Mouse (Mus musculus): ENCODE measurements at regions not wholly inside any gene's neighbourhood (a gene's known extent, or its start where the extent isn't known, plus 50 kb on each side); places are given as distances from the start of the nearest gene placed in this dataset.

GRCm38 (mm10) chr5:75880088-75880684, 98.1 kb downstream of the Kdr start:
- DNase-seq (ENCODE audit: extremely low spot score in 1 of 2, low spot score in 1 of 2), result no peak

DNA sequence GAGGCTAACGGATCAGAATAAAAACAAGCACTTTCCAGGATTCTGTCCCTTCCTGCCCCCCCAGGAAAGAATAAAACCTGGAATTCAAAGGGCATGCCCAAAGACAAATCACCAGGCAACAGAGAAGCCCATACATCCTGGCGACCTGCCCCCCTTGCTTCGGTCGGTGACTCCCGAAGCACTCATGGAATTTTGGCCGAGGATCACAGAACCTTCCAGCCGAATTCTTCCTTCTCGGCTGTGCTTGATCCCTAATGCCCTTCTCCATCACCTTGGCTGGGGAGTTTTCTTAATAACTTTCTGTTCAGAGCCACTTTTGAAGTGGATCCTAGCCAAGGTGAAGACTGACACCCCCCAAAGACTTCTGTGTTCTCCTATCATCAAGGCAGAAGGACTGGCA, 99.9 kb downstream of the Kdr start:
- no peak for DNase-seq (ENCODE audit: extremely low spot score in 1 of 2, low spot score in 1 of 2)

GRCm38 (mm10) chr5:75877609-75877971, 100.7 kb downstream of the Kdr start:
- no peak for DNase-seq (ENCODE audit: extremely low spot score in 1 of 2, low spot score in 1 of 2)

DNA sequence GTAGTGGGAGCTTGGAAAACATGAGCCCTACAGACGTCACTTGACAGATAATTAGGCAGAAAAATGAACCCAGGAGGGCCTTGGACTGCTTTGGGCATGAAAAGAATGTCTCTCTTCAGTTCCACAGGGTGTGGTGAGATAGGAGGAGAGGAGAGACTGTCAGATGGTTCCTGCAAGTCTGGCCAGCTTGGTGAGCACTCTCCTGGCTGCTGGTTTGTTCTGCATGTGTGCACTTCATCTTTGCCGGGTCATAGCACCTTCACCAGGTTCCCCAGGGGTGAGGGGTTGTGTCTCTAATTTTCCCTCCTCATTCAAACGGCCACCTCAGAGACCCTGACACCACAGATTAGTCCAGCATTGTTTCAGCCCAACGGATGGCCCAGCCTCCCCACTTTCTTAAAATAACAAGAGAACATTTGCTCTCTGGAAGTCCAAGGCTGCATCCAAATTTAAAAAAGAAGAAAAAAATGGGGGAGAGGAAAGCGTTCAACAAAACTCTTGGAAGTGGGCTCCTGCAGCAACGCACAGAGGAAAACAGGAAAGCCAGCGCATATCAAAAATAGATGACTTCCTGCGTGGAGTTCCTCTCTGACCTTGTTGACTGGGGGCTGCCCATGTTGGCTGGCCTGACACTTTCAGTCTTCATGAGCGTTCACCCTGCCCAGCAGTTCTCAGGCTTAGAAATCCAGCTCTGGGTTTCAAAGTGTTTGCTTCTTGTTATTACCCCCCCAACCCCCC, 101.2 kb downstream of the Kdr start:
- no peak for DNase-seq (ENCODE audit: extremely low spot score in 1 of 2, low spot score in 1 of 2)

GRCm38 (mm10) chr5:75871120-75871519, 107.1 kb downstream of the Kdr start:
- DNase-seq (ENCODE audit: extremely low spot score in 1 of 2, low spot score in 1 of 2), result peak; percentile 18 to 86

DNA sequence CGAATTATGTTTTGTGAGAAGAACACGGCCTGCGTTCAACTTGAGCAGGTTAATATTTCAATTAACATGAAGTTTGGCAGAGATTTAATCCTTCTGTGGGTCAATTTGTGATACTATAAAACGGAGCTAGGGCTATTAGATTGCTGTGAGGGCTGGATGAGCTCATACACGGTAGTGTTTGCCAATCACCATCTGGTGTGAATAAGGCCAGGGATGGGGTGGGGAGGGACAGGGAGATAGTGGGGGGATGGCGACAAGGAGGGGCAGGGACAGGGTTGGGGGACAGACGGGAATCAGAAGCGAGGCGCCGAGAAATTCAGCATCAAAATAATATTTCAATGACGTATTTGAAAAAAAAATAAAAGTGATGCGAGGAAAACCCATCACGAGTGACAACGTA, 107.6 kb downstream of the Kdr start:
- DNase-seq (ENCODE audit: extremely low spot score in 1 of 2, low spot score in 1 of 2), result no peak

DNA sequence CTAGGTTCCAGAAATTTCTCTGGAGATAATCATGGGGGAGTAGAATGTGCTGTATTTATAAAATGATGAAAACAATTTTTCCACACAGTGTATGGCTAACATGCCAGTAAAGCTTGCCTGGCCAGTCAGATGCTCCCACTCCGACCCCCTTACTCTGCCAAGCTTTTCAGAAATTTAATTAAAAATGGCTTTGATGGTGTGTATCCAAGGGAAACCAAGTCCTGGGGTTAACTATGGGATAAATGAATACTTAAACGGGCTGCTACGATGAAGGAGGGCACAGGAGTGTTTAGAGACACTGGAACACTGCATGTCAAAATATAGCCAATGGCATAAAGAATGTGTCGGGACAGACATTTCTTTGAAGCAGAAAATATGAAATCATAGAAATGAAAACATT, 108.7 kb downstream of the Kdr start:
- no peak for DNase-seq (ENCODE audit: extremely low spot score in 1 of 2, low spot score in 1 of 2)

GRCm38 (mm10) chr5:75865096-75865495, 113.2 kb downstream of the Kdr start:
- DNase-seq (ENCODE audit: extremely low spot score in 1 of 2, low spot score in 1 of 2), result no peak

- no peak for DNase-seq (ENCODE audit: extremely low spot score in 1 of 2, low spot score in 1 of 2)
Observed at GRCm38 (mm10) chr5:75863358-75863757, 114.9 kb downstream of the Kdr start.

- peak; percentile 23 to 83 for DNase-seq (ENCODE audit: extremely low spot score in 1 of 2, low spot score in 1 of 2)
Observed at GRCm38 (mm10) chr5:75862630-75862991, 115.6 kb downstream of the Kdr start.

- DNase-seq (ENCODE audit: extremely low spot score in 1 of 2, low spot score in 1 of 2), result no peak
Observed at GRCm38 (mm10) chr5:75861916-75862629, 116.2 kb downstream of the Kdr start.

GRCm38 (mm10) chr5:75859316-75859836, 118.9 kb downstream of the Kdr start:
- DNase-seq (ENCODE audit: extremely low spot score in 1 of 2, low spot score in 1 of 2), result no peak

DNA sequence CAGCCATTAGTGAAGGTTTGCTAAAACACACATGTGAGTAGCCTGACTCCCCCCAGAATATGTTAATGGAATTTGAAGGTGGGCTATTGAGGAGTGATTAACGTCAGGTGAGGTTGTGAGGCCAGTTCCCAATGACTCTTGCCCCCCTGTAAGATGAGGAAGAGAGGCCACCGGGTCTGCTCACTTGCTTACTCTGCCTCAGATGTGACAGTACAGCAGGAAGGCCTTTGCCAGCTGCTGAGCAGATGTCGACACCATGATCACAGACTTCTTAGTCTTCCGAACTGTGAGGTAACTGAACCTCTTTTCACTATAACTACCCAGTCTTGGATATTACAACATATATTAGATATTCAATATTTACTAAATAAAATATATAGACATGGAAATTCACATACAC, 127.4 kb downstream of the Kdr start:
- DNase-seq (ENCODE audit: extremely low spot score in 1 of 2, low spot score in 1 of 2), result no peak

- DNase-seq (ENCODE audit: extremely low spot score in 1 of 2, low spot score in 1 of 2), result no peak
Observed at GRCm38 (mm10) chr5:75847966-75848365, 130.3 kb downstream of the Kdr start.

DNA sequence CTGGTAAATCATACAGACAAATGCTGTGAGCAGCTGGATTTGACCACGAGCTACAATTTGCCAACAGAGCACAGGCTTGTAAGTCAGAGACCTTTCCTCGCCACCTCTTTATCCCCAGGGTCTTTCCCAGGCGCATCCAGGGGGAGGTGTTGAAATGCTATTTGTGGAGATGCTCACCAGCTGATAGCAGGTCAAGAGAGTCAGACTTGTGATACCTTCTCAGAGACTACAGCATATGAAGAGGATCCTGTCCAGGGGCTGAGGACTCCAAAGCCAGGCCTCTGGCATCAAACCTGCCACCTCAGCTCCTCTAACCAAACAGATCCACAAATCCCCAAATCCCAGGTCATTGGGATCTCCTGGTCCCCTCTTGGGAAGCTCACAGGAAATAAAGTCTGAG, 130.9 kb downstream of the Kdr start:
- DNase-seq (ENCODE audit: extremely low spot score in 1 of 2, low spot score in 1 of 2), result no peak

DNA sequence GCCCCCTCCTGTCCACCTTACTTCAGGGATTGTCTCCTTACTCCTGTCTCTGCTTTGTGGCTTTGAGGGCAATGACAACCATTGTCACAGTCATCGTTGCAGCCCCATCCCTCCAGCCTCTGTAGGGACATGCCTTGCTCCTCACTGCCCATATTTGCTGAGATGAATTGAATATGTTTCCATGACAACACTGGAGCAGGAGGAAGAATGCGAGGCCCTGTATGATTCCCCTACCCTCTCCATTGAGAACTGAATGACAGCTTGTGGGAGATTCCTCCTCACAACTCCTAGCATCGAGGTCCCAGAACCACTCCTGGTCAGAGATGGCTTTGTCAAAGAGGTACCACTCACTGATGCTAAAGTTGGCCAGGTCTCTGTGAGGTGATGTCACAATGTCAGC, 132.2 kb downstream of the Kdr start:
- DNase-seq (ENCODE audit: extremely low spot score in 1 of 2, low spot score in 1 of 2), result no peak

DNA sequence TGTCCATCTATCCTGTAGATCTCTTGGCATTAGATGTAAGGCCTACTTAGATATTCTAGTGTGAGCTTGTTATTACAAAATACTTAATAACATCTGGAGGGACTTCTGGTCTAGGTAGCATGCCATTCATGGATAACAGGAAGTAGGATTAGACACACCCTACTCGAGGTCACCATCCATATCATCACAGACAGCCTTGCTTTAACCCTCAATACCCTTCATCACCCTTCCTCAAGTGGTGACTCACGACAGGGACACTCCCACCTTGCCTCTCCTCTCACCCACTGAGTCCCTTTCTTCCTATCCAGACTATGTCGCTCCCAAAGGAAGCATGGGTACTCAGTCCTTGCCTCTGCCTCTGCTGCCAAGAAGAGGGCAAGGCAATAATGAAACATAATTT, 134.5 kb downstream of the Kdr start:
- DNase-seq (ENCODE audit: extremely low spot score in 1 of 2, low spot score in 1 of 2), result no peak

GRCm38 (mm10) chr5:75840421-75840820, 137.8 kb downstream of the Kdr start:
- DNase-seq (ENCODE audit: extremely low spot score in 1 of 2, low spot score in 1 of 2), result no peak

- DNase-seq (ENCODE audit: extremely low spot score in 1 of 2, low spot score in 1 of 2), result peak in 1 of 2 experiments; percentile 26
Observed at GRCm38 (mm10) chr5:75835556-75835961, 142.7 kb downstream of the Kdr start.

DNA sequence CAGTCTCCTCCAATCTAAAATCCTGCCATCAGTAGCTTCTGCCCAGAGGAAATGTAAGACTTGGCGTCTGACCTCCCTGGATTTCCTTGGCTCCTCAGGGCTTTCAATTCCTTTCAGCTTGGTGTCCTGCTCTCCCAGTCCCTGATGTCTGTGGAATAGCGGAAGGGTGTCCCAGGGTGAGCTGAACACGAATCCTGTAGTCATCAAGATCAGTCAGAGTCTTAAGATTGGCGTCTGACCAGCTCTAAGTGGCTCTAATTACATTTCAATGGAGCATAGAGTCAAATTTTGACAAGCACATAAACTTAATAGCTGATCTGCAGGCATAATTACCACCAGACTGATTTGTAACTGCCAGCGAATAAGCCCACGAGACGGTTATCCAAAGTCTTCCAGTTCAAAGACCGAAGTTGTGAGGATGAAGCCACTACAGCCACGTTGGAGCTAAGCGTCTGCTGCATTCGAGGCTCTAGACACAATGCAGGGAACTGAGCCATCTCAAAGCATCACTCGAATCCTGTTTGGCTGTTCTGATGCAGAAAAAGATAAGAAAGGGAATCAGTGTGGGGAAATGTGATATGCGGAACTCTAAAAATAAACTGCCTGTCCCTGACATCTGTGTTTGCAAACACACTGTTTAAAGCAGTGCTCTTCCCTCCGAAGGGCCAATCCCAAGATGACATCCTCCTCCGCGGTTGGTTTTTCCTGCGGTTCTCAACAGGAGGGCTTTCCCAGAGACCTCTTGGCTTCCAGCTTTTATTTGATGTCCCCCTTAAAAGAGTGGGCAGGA, 143.3 kb downstream of the Kdr start:
- DNase-seq (ENCODE audit: extremely low spot score in 1 of 2, low spot score in 1 of 2), result peak in 1 of 2 experiments; percentile 16

GRCm38 (mm10) chr5:75832341-75832740, 145.9 kb downstream of the Kdr start:
- no peak for DNase-seq (ENCODE audit: extremely low spot score in 1 of 2, low spot score in 1 of 2)

Data from frontal cortex, adult 2 months (tissue).